Mouse (Mus musculus) G1E (cell line): ENCODE results near the gene Ttc36.

Experiments used
- CTCF ChIP-seq: IDR thresholded peaks from 2 replicates; pipeline ENCODE4 v1.5.1; 2012; ENCODE audit warnings: low read depth, low read length, inconsistent platforms, mixed read lengths
- GATA1 ChIP-seq: IDR thresholded peaks from 2 replicates; pipeline ENCODE4 v1.6.1; 2012; ENCODE audit warnings: borderline replicate concordance, low read length, inconsistent platforms, mixed read lengths
- GATA2 ChIP-seq: IDR thresholded peaks from 2 replicates; pipeline ENCODE4 v1.6.1; 2012; ENCODE audit warnings: low read depth, low read length, inconsistent platforms, borderline replicate concordance
- POLR2AphosphoS5 ChIP-seq: IDR thresholded peaks from 2 replicates; pipeline ENCODE4 v1.6.1; 2012; ENCODE audit warnings: low read depth, low read length, inconsistent platforms; ENCODE audit not compliant: insufficient replicate concordance
- TAL1 ChIP-seq: conservative IDR thresholded peaks from 2 replicates; pipeline ENCODE4 v1.6.1; 2012; ENCODE audit warnings: low read depth, low read length, inconsistent platforms, mixed read lengths

DNA sequence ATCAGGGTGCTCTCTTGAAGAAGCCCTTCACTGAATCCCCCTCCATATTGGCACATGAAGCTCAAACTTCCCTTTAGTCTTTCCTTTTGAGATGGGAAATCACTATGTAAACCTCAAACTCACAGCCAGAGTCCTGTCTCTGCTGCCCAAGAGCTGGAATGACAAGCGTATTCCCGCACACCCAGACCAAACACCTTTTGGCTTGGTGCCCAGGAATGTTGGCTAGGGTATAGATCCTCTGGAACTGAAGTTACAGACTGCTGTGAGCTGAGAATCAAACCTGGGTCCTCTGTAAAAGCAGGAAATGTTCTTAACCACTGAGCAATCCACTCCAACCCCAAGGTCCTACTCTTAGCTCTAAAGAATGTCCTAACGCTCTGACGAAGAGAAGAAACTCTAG is 29.5 kb upstream of the Ttc36 start:
- TF ChIP-seq CTCF (no peak), GATA1 (no peak), TAL1 (no peak), POLR2AphosphoS5 (no peak), GATA2 (no peak)
